Mouse (Mus musculus) ES-E14 (cell line): ENCODE results near the gene Nradd. TPM values are rescaled to one million over a fixed set of nuclear protein-coding genes. Genes with fewer than 3 reads are reported as not detected.

Experiments used
- DNase-seq: peaks from one replicate; pipeline ENCODE4 v3.0.0-alpha.2; 2013; ENCODE audit warnings: low read depth, low spot score
- H3K27ac ChIP-seq: 2 replicates; pipeline ENCODE4 v1.5.1; 2012; ENCODE audit warnings: low read depth, mild to moderate bottlenecking, low read length, moderate library complexity, mixed read lengths; ENCODE audit not compliant: poor library complexity, insufficient read depth, severe bottlenecking
- H3K36me3 ChIP-seq: 2 replicates; pipeline ENCODE4 v1.6.1; 2012; ENCODE audit warnings: mild to moderate bottlenecking, low read length, moderate library complexity, mixed read lengths; ENCODE audit not compliant: control insufficient read depth, poor library complexity, insufficient read depth, severe bottlenecking
- H3K4me1 ChIP-seq, 2 experiments: fragments of 150-350 bp in 1 of 2; sonication (generic) in 1 of 2; 2 replicates each; pipeline ENCODE4 v1.6.1; 2012; ENCODE audit warnings: low read length in 2 of 2, mild to moderate bottlenecking in 1 of 2, mixed read lengths in 1 of 2; ENCODE audit not compliant: control insufficient read depth in 2 of 2, insufficient read depth in 2 of 2, poor library complexity in 1 of 2
- H3K4me3 ChIP-seq, 2 experiments: fragments of 150-350 bp in 1 of 2; sonication (generic) in 1 of 2; 2 replicates each; pipeline ENCODE4 v1.5.1; 2012; ENCODE audit warnings: low read length in 2 of 2, low read depth in 1 of 2, mild to moderate bottlenecking in 1 of 2, mixed read lengths in 1 of 2; ENCODE audit not compliant: insufficient read depth in 1 of 2, poor library complexity in 1 of 2, severe bottlenecking in 1 of 2
- H3K9ac ChIP-seq: 2 replicates; pipeline ENCODE4 v1.6.1; 2012; ENCODE audit warnings: low read depth, mild to moderate bottlenecking, low read length, mixed read lengths; ENCODE audit not compliant: poor library complexity, insufficient read depth, severe bottlenecking
- H3K9me3 ChIP-seq: fragments of 150-350 bp; sonication (generic); 2 replicates; pipeline ENCODE4 v1.6.1; 2012; ENCODE audit warnings: low read depth, mild to moderate bottlenecking, low read length; ENCODE audit not compliant: control insufficient read depth, insufficient read depth
- CHD2 ChIP-seq: IDR thresholded peaks from 2 replicates; pipeline ENCODE4 v1.6.1; 2014; ENCODE audit warnings: mild to moderate bottlenecking, low read depth, low read length, inconsistent platforms
- HCFC1 ChIP-seq: IDR thresholded peaks from 2 replicates; pipeline ENCODE4 v1.6.1; 2012; ENCODE audit warnings: low read length, inconsistent platforms, borderline replicate concordance; ENCODE audit not compliant: insufficient read depth
- MAFK ChIP-seq: IDR thresholded peaks from 2 replicates; pipeline ENCODE4 v1.6.1; 2014; ENCODE audit warnings: mild to moderate bottlenecking, low read depth, low read length, inconsistent platforms; ENCODE audit not compliant: insufficient read depth
- ZC3H11A ChIP-seq: IDR thresholded peaks from 2 replicates; pipeline ENCODE4 v1.6.1; 2012; ENCODE audit warnings: low read depth, mild to moderate bottlenecking, inconsistent platforms, low read length, borderline replicate concordance
- ZNF384 ChIP-seq: IDR thresholded peaks from 2 replicates; pipeline ENCODE4 v1.6.1; 2012; ENCODE audit warnings: low read depth, low read length, inconsistent platforms
- in situ Hi-C, 2 experiments: fragments of 600-800 bp; cut with MboI; formaldehyde crosslinking; loops; one replicate each; pipeline ENCODE4 v1.15.1; 2025; ENCODE audit warnings: low sequenced_read_pairs in 2 of 2, inconsistent platforms in 1 of 2; ENCODE audit not compliant: unreplicated experiment in 2 of 2
- total RNA-seq: library from RNA; depleted of rRNA; stranded (reverse); fragments of 300-350 nt; gene quantifications from 2 replicates; pipeline ENCODE4 v1.2.3, GENCODE M21; 2012; rRNA removed

Gene Nradd
- total RNA-seq, 1 experiment, result 65.5 TPM

GRCm38 (mm10) chr9:110617081-110617480 lies 7.2 kb downstream of the Nradd start:
- in situ Hi-C loops, result no loop called here
- no peak overlapping the region for H3K9ac ChIP-seq
- peaks cover 26% of the 10 kb centered on the region for H3K36me3 ChIP-seq
- no peak for DNase-seq
- no peaks in the 10 kb centered on the region for H3K9me3 ChIP-seq
- H3K27ac ChIP-seq, result peak overlapping the region; percentile 58; the same call in 1 of the 2 replicates
- 0 out of 4 replicates have a peak overlapping the region, but pooled peaks of 1 of the 2 experiments have one; percentile 25 for H3K4me3 ChIP-seq
- TF ChIP-seq MAFK (no peak), HCFC1 (no peak), ZNF384 (no peak), ZC3H11A (no peak), CHD2 (no peak)
- H3K4me1 ChIP-seq, result peaks cover 0 to 8% of the 10 kb centered on the region in 2 experiments; a peak in 2 of 4 replicates

- Histone ChIP-seq H3K36me3 (peaks cover 10% of the 10 kb centered on the region; the same call in 1 of the 2 replicates), H3K27ac (no peak overlapping the region), H3K4me3 (no peak overlapping the region), H3K9me3 (no peaks in the 10 kb centered on the region), H3K4me1 (peaks cover 0 to 6% of the 10 kb centered on the region in 2 experiments; a peak in 1 of 4 replicates), H3K9ac (no peak overlapping the region)
- TF ChIP-seq MAFK (no peak), CHD2 (no peak), HCFC1 (no peak), ZNF384 (no peak), ZC3H11A (no peak)
- DNase-seq, result no peak
- in situ Hi-C loops, result no loop called here
These were observed 12.8 kb downstream of the Nradd start for GRCm38 (mm10) chr9:110611471-110611870.

GRCm38 (mm10) chr9:110583521-110583920 lies 40.7 kb downstream of the Nradd start:
- Histone ChIP-seq H3K9ac (no peak overlapping the region), H3K4me3 (no peak overlapping the region), H3K27ac (no peak overlapping the region), H3K9me3 (no peaks in the 10 kb centered on the region), H3K4me1 (no peaks in the 10 kb centered on the region), H3K36me3 (peaks cover 2% of the 10 kb centered on the region)
- TF ChIP-seq HCFC1 (no peak), ZC3H11A (no peak), MAFK (no peak), CHD2 (no peak), ZNF384 (no peak)
- DNase-seq, result no peak
- in situ Hi-C loops, result no loop called here

GRCm38 (mm10) chr9:110582161-110582560 lies 42.1 kb downstream of the Nradd start:
- Histone ChIP-seq H3K4me1 (no peaks in the 10 kb centered on the region), H3K36me3 (peaks cover 2% of the 10 kb centered on the region), H3K27ac (no peak overlapping the region), H3K4me3 (no peak overlapping the region), H3K9ac (no peak overlapping the region), H3K9me3 (no peaks in the 10 kb centered on the region)
- DNase-seq, result no peak
- in situ Hi-C loops, result no loop called here
- TF ChIP-seq HCFC1 (no peak), ZNF384 (no peak), ZC3H11A (no peak), MAFK (no peak), CHD2 (no peak)

Other genes with a start within 250 kb of the Nradd start
- 42.6 and 50.3 TPM in 2 replicates for gene Ptpn23, start 216.2 kb downstream of the Nradd start, total RNA-seq
- not detected in 2 replicates for gene Ngp, start 204.7 kb downstream of the Nradd start, total RNA-seq
- 4.4 and 4.7 TPM in 2 replicates for gene Klhl18, start 147.8 kb downstream of the Nradd start, total RNA-seq
- gene Kif9, start 147.5 kb downstream of the Nradd start, total RNA-seq, result 0.63 and 0.71 TPM in 2 replicates
- gene Setd2, start 91.9 kb downstream of the Nradd start, total RNA-seq, result 78.9 and 79.2 TPM in 2 replicates
- gene Nbeal2, start 29.7 kb upstream of the Nradd start, total RNA-seq, result 13.6 and 24.1 TPM in 2 replicates
- gene Ccdc12, start 32.1 kb upstream of the Nradd start, total RNA-seq, result 79.9 and 82.2 TPM in 2 replicates
- 0.48 and 0.89 TPM in 2 replicates for gene Myl3, start 117.4 kb upstream of the Nradd start, total RNA-seq
- 3.2 and 6.8 TPM in 2 replicates for gene Pth1r, start 122.7 kb upstream of the Nradd start, total RNA-seq
- 7.5 and 14.8 TPM in 2 replicates for gene Prss42, start 173.7 kb upstream of the Nradd start, total RNA-seq
- 1.5 and 2.2 TPM in 2 replicates for gene Prss44, start 189.5 kb upstream of the Nradd start, total RNA-seq
- 0.09 TPM in 1 of 2 replicates, not detected in the other for gene Prss43, start 202.2 kb upstream of the Nradd start, total RNA-seq
- gene Prss45, start 210.1 kb upstream of the Nradd start, total RNA-seq, result 0.26 and 0.54 TPM in 2 replicates
- gene Prss46, start 220.1 kb upstream of the Nradd start, total RNA-seq, result 0.63 and 2.8 TPM in 2 replicates
- 50.2 and 69.3 TPM in 2 replicates for gene Prss50, start 233.5 kb upstream of the Nradd start, total RNA-seq